Mouse (Mus musculus) heart, postnatal 36 days (tissue): ENCODE results near the gene Col5a2. TPM values are rescaled to one million over a fixed set of nuclear protein-coding genes. Genes with fewer than 3 reads are reported as not detected.
"Not testable (repeated sequence)": the region's sequence is repeated elsewhere in the genome, so short reads cannot be mapped to it uniquely, and the experiment has no call there.

Source experiments
- DNase-seq, 2 experiments: peaks; one replicate each; pipeline ENCODE4 v3.0.0; 2021 to 2022
- intact Hi-C: fragments of 180-260 bp; cut with DNase I; formaldehyde crosslinking; loops from one replicate; pipeline ENCODE4 v1.15.1; 2025
- total RNA-seq, 2 experiments: library from RNA; stranded (reverse); gene quantifications; 2 replicates each; pipeline ENCODE4 v1.2.3; 2021

The Col5a2 gene
- total RNA-seq, 2 experiments from 2014 or later = 23.6 to 27.1 TPM

- intact Hi-C loops = loop anchor here (1.0 to 5.0 kb wide), 4 partner anchors 70 to 335 kb away; partner anchors contain the start of gene Col5a2
- DNase-seq = peak; percentile 23 to 27
Measured at GRCm38 (mm10) chr1:45431922-45432321, 71.2 kb downstream of the Col5a2 start.

GRCm38 (mm10) chr1:45430520-45430919, 72.6 kb downstream of the Col5a2 start:
- DNase-seq = peak; percentile 49 to 60
- intact Hi-C loops = loop anchor here (5.0 kb wide), 2 partner anchors 72 to 242 kb away; partner anchors contain the start of gene Col5a2

GRCm38 (mm10) chr1:45429145-45429544, 73.9 kb downstream of the Col5a2 start:
- intact Hi-C loops, DNase-seq: not testable (repeated sequence)

- no peak for DNase-seq
- intact Hi-C loops = no loop called here
Measured at GRCm38 (mm10) chr1:45423915-45424314, 79.2 kb downstream of the Col5a2 start.

GRCm38 (mm10) chr1:45420554-45420953, 82.5 kb downstream of the Col5a2 start:
- DNase-seq = no peak
- intact Hi-C loops = no loop called here

DNA sequence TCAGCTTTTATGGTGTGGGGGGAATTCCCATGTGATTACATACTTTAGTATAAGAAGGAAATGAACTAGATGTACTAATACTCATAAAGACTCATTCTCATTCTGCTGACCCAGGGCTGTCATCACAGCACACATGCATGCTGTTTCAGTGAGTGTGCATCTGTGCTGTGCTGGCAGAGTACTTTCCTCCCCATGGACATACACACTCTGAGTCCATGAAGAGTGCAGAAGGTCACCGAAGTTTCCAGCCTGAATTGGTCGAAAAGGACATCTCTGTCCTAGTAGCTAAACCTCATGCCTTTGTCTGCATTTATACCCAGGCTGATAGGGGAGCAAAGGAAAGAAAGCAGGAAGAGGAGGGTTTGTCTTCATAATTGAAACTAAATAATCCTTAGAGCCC, 83.2 kb downstream of the Col5a2 start:
- intact Hi-C loops = loop anchor here (10.0 kb wide), 1 partner anchor 675 kb away; no protein-coding TSS in a partner anchor
- DNase-seq = no peak

DNA sequence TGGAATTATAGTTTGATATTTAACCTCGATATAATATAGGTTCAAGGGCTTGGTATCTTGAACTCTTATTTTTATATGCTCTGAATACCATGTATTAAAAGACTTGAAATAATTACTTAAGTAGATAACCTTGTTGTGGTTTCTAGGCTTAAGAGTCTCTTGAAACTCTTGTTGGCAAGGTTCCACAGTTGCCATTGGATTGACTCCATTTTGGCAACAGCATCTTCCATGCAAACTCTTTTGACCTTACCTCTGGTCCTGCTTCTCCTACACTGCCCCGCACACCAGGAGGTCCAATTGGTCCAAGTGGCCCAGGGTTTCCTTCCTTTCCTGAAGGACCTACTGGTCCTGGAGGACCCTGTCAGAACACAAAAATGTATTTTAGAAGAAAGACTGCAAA, 121.2 kb downstream of the Col5a2 start:
- intact Hi-C loops = no loop called here
- DNase-seq = peak; percentile 18 to 38

GRCm38 (mm10) chr1:45379992-45380690, 122.9 kb downstream of the Col5a2 start:
- intact Hi-C loops = no loop called here
- DNase-seq = no peak

- DNase-seq = no peak
- intact Hi-C loops = no loop called here
Measured at GRCm38 (mm10) chr1:45365427-45365826, 137.7 kb downstream of the Col5a2 start.

GRCm38 (mm10) chr1:45363274-45363673, 139.8 kb downstream of the Col5a2 start:
- DNase-seq = no peak
- intact Hi-C loops = no loop called here

GRCm38 (mm10) chr1:45359673-45360072, 143.4 kb downstream of the Col5a2 start:
- no peak for DNase-seq
- intact Hi-C loops = loop anchor here (10.0 kb wide), 1 partner anchor 405 kb away; no protein-coding TSS in a partner anchor

GRCm38 (mm10) chr1:45359147-45359546, 143.9 kb downstream of the Col5a2 start:
- intact Hi-C loops = loop anchor here (10.0 kb wide), 1 partner anchor 406 kb away; no protein-coding TSS in a partner anchor
- no peak for DNase-seq

GRCm38 (mm10) chr1:45358020-45358419, 145.1 kb downstream of the Col5a2 start:
- intact Hi-C loops = loop anchor here (10.0 kb wide), 1 partner anchor 407 kb away; no protein-coding TSS in a partner anchor
- no peak for DNase-seq

DNA sequence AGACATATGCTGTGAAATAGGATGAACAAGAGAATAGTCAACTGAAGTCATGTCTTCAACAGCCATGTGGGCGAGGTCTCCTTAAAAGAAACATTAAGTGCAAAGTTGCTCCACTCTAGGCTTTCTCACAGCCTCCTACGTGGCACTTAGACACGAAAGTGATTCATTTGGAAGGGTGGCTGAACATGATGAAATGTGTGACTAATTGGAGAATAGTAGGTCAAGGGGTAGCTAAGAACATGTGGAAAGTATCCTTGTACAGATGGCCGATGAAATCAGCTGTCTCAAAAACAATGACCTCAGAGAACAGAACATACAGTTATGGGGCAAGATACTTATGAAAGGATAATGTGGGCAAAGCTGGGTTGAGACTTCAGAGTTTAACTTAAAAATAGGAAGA, 147.1 kb downstream of the Col5a2 start:
- DNase-seq = no peak
- intact Hi-C loops = loop anchor here (10.0 kb wide), 1 partner anchor 409 kb away; no protein-coding TSS in a partner anchor

DNA sequence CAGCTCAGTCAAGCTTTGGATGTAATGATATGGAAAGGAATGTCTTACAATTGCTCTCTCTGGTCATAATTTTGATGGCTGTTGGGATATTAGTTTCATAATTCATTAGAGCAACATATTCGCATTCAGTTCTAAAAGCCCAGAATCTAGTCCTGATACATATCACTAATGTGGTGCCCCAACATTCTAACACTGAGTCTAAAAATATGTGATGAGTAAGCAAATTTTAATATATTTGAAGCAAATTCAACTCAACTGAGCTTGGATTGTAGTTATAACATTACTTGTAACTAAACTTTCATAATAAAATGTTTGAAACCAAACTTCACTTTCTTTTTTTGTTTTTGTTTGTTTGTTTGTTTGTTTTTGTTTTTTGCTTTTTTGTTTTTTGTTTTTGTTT, 173.9 kb downstream of the Col5a2 start:
- DNase-seq = no peak
- intact Hi-C loops = no loop called here

Other genes with a start within 250 kb of the Col5a2 start
- gene Col3a1, start 191.7 kb downstream of the Col5a2 start, total RNA-seq = 100 to 1,000 TPM; 326 to 362 TPM